Mouse (Mus musculus) intestine, embryonic 16.5 days (tissue): ENCODE data around the gene Efna1. TPM values are rescaled to one million over a fixed set of nuclear protein-coding genes. Genes with fewer than 3 reads are reported as not detected.
A peak's percentile ranks its signal among the peaks of the same experiment; 100 is the strongest.

ENCODE experiments used
- ATAC-seq: fragments of 200-750 bp; cut with Nextera tagmentation; 2 replicates; pipeline ENCODE4 v1.8.0; 2017; ENCODE audit warnings: moderate TSS enrichment, moderate library complexity
- H3K27ac ChIP-seq: fragments of 300-500 bp; sonication (generic); 2 replicates; pipeline ENCODE4 v1.5.1; 2014; ENCODE audit warnings: mild to moderate bottlenecking, low read length
- H3K27me3 ChIP-seq: fragments of 300-500 bp; sonication (generic); replicated peaks from 2 replicates; pipeline ENCODE4 v1.6.1; 2014; ENCODE audit warnings: low read length, control low read depth, mixed read lengths; ENCODE audit not compliant: control insufficient read depth, insufficient read depth
- H3K36me3 ChIP-seq: fragments of 300-500 bp; sonication (generic); 2 replicates; pipeline ENCODE4 v1.6.1; 2014; ENCODE audit warnings: low read length, control low read depth; ENCODE audit not compliant: control insufficient read depth, insufficient read depth
- H3K4me1 ChIP-seq: fragments of 300-500 bp; sonication (generic); 2 replicates; pipeline ENCODE4 v1.6.1; 2014; ENCODE audit warnings: low read length, control low read depth, mixed read lengths; ENCODE audit not compliant: control insufficient read depth, insufficient read depth
- H3K4me2 ChIP-seq: fragments of 300-500 bp; sonication (generic); 2 replicates; pipeline ENCODE4 v1.6.1; 2014; ENCODE audit warnings: low read depth, low read length, control low read depth
- H3K4me3 ChIP-seq: fragments of 300-500 bp; sonication (generic); 2 replicates; pipeline ENCODE4 v1.5.1; 2014; ENCODE audit warnings: mild to moderate bottlenecking, low read length
- H3K9ac ChIP-seq: fragments of 300-500 bp; sonication (generic); 2 replicates; pipeline ENCODE4 v1.6.1; 2014; ENCODE audit warnings: low read depth, low read length
- H3K9me3 ChIP-seq: fragments of 300-500 bp; sonication (generic); 2 replicates; pipeline ENCODE4 v1.6.1; 2016; ENCODE audit warnings: low read length, control low read depth; ENCODE audit not compliant: control insufficient read depth
- WGBS: fragments of 180-500 bp; shearing (Covaris S2); extraction: QIAGEN DNeasy Blood & Tissue Kit; methylation state at CpG from one replicate; pipeline ENCODE4 v1.1.7; 2014; 5-methylcytosine and 5-hydroxymethylcytosine counted together
- polyA plus RNA-seq: library from polyadenylated mRNA; unstranded; fragments of >200 nt; fragmentation: Nextera tagmentation; extraction: Ambion mirVana; gene quantifications from 2 replicates; pipeline ENCODE4 v1.2.1, GENCODE M21; 2015

The Efna1 gene
- polyA plus RNA-seq, 1 experiment from 2014 or later = 62.9 TPM

GRCm38 (mm10) chr3:89259076-89259475 is 21.9 kb downstream of the Efna1 start, which contains the start of gene Dpm3:
Dpm3 (plus strand) TSS chr3:89259358.
- Histone ChIP-seq H3K9me3 (no peaks in the 10 kb centered on the region), H3K27ac (no peak within 1 kb of the TSS), H3K9ac (no peak within 1 kb of the TSS), H3K4me2 (no peak within 1 kb of the TSS), H3K27me3 (no peaks in the 10 kb centered on the region), H3K36me3 (no peaks in the 10 kb centered on the region), H3K4me1 (no peaks in the 10 kb centered on the region; the same call in 1 of the 2 replicates), H3K4me3 (no peak within 1 kb of the TSS)
- ATAC-seq = no peak
- WGBS = 56% methylated on average over 7 of the region's 7 CpGs

- Histone ChIP-seq H3K4me3 (no peak overlapping the region), H3K4me2 (no peak overlapping the region), H3K27ac (no peak overlapping the region), H3K4me1 (peaks cover 18% of the 10 kb centered on the region), H3K27me3 (no peaks in the 10 kb centered on the region), H3K36me3 (no peaks in the 10 kb centered on the region), H3K9ac (no peak overlapping the region), H3K9me3 (no peaks in the 10 kb centered on the region)
- 78% methylated on average over 5 of the region's 5 CpGs for WGBS
- ATAC-seq = no peak
These were observed 24.8 kb downstream of the Efna1 start for GRCm38 (mm10) chr3:89256177-89256576.

GRCm38 (mm10) chr3:89254994-89255393 is 25.9 kb downstream of the Efna1 start:
- Histone ChIP-seq H3K9ac (no peak overlapping the region), H3K36me3 (no peaks in the 10 kb centered on the region), H3K4me1 (peaks cover 26% of the 10 kb centered on the region), H3K4me3 (no peak overlapping the region), H3K27ac (no peak overlapping the region), H3K27me3 (no peaks in the 10 kb centered on the region), H3K9me3 (no peaks in the 10 kb centered on the region), H3K4me2 (no peak overlapping the region)
- 78% methylated on average over 5 of the region's 5 CpGs for WGBS
- peak; percentile 12; the same call in 1 of the 2 replicates for ATAC-seq

- WGBS = 11% methylated on average over 17 of the region's 17 CpGs
- ATAC-seq = peak; percentile 19
- peak overlapping the region; percentile 41 for H3K9ac ChIP-seq
- peaks cover 39% of the 10 kb centered on the region for H3K4me1 ChIP-seq
- H3K27ac ChIP-seq = 0 out of 2 replicates have a peak overlapping the region, but pooled peaks have one; percentile 8
- H3K36me3 ChIP-seq = no peaks in the 10 kb centered on the region
- H3K9me3 ChIP-seq = no peaks in the 10 kb centered on the region
- H3K4me2 ChIP-seq = peak overlapping the region; percentile 24; the same call in 1 of the 2 replicates
- peak overlapping the region; percentile 9; the same call in 1 of the 2 replicates for H3K4me3 ChIP-seq
- no peaks in the 10 kb centered on the region for H3K27me3 ChIP-seq
These were observed 29.5 kb downstream of the Efna1 start for GRCm38 (mm10) chr3:89251365-89251895.

- H3K9me3 ChIP-seq = no peaks in the 10 kb centered on the region
- no peaks in the 10 kb centered on the region for H3K27me3 ChIP-seq
- 25% methylated on average over 7 of the region's 7 CpGs for WGBS
- peak; percentile 23; the same call in 1 of the 2 replicates for ATAC-seq
- peak overlapping the region; percentile 30 for H3K27ac ChIP-seq
- H3K4me1 ChIP-seq = peaks cover 43% of the 10 kb centered on the region
- no peaks in the 10 kb centered on the region for H3K36me3 ChIP-seq
- H3K4me3 ChIP-seq = no peak overlapping the region
- 0 out of 2 replicates have a peak overlapping the region, but pooled peaks have one; percentile 24 for H3K4me2 ChIP-seq
- H3K9ac ChIP-seq = no peak overlapping the region; the same call in 1 of the 2 replicates
These were observed 30.4 kb downstream of the Efna1 start for GRCm38 (mm10) chr3:89250435-89251040.

- Histone ChIP-seq H3K4me3 (peak overlapping the region; percentile 82; the same call in 1 of the 2 replicates), H3K4me1 (peaks cover 48% of the 10 kb centered on the region), H3K36me3 (no peaks in the 10 kb centered on the region), H3K4me2 (peak overlapping the region; percentile 91), H3K9me3 (no peaks in the 10 kb centered on the region), H3K27me3 (no peaks in the 10 kb centered on the region), H3K27ac (no peak overlapping the region), H3K9ac (peak overlapping the region; percentile 89; the same call in 1 of the 2 replicates)
- 89% methylated on average over 4 of the region's 4 CpGs for WGBS
- ATAC-seq = no peak
These were observed 33.5 kb downstream of the Efna1 start for GRCm38 (mm10) chr3:89247466-89247865.

- Histone ChIP-seq H3K4me1 (peaks cover 39% of the 10 kb centered on the region), H3K27me3 (no peaks in the 10 kb centered on the region), H3K9me3 (no peaks in the 10 kb centered on the region), H3K9ac (peak within 1 kb of the TSS; percentile 89), H3K4me3 (peak within 1 kb of the TSS; percentile 82), H3K36me3 (no peaks in the 10 kb centered on the region), H3K27ac (peak within 1 kb of the TSS; percentile 82), H3K4me2 (peak within 1 kb of the TSS; percentile 91)
- WGBS = under 1% methylated on average over 42 of the region's 42 CpGs
- ATAC-seq = peak; percentile 82
These were observed 34.5 kb downstream of the Efna1 start, which contains the start of gene Trim46 for GRCm38 (mm10) chr3:89246261-89247100. Trim46 (minus strand) TSS chr3:89246309.

- ATAC-seq = peak; percentile 9
- peak within 1 kb of the TSS; percentile 82 for H3K27ac ChIP-seq
- H3K27me3 ChIP-seq = no peaks in the 10 kb centered on the region
- H3K4me2 ChIP-seq = peak within 1 kb of the TSS; percentile 91
- no peaks in the 10 kb centered on the region for H3K9me3 ChIP-seq
- peaks cover 32% of the 10 kb centered on the region for H3K4me1 ChIP-seq
- WGBS = 3% methylated on average over 20 of the region's 20 CpGs
- H3K9ac ChIP-seq = peak within 1 kb of the TSS; percentile 89
- H3K4me3 ChIP-seq = peak within 1 kb of the TSS; percentile 82
- H3K36me3 ChIP-seq = no peaks in the 10 kb centered on the region
These were observed 35.2 kb downstream of the Efna1 start, which contains the start of gene Krtcap2 for GRCm38 (mm10) chr3:89245688-89246171. Krtcap2 (plus strand) TSS chr3:89245966.
